Mouse (Mus musculus): Measurements from ENCODE around the gene Anxa9.

The Anxa9 gene

GRCm38 (mm10) chr3:95314075-95314474 lies 7.1 kb upstream of the Anxa9 start:
- no peak for DNase-seq (ENCODE audit: low spot score in 2 of 2)

- no peak for DNase-seq (ENCODE audit: low spot score in 2 of 2)
Observed at GRCm38 (mm10) chr3:95313476-95313875, 6.5 kb upstream of the Anxa9 start.

GRCm38 (mm10) chr3:95312623-95313022 lies 5.6 kb upstream of the Anxa9 start:
- DNase-seq (ENCODE audit: low spot score in 2 of 2): no peak

- peak in 1 of 2 experiments; percentile 80 for DNase-seq (ENCODE audit: low spot score in 2 of 2)
Observed at GRCm38 (mm10) chr3:95310968-95311882, 4.2 kb upstream of the Anxa9 start.

GRCm38 (mm10) chr3:95310496-95310895 lies 3.5 kb upstream of the Anxa9 start:
- DNase-seq (ENCODE audit: low spot score in 2 of 2): no peak

GRCm38 (mm10) chr3:95306244-95306643 lies 732 bp downstream of the Anxa9 start:
- DNase-seq (ENCODE audit: low spot score in 2 of 2): no peak

GRCm38 (mm10) chr3:95301204-95301796 lies 5.7 kb downstream of the Anxa9 start:
- DNase-seq (ENCODE audit: low spot score in 2 of 2): no peak

- no peak for DNase-seq (ENCODE audit: low spot score in 2 of 2)
Observed at GRCm38 (mm10) chr3:95298018-95298417, 9.0 kb downstream of the Anxa9 start.

- DNase-seq (ENCODE audit: low spot score in 2 of 2): no peak
Observed at GRCm38 (mm10) chr3:95296103-95296469, 10.9 kb downstream of the Anxa9 start.

GRCm38 (mm10) chr3:95295321-95296102 lies 11.5 kb downstream of the Anxa9 start:
- no peak for DNase-seq (ENCODE audit: low spot score in 2 of 2)

- DNase-seq (ENCODE audit: low spot score in 2 of 2): no peak
Observed at GRCm38 (mm10) chr3:95294718-95295117, 12.3 kb downstream of the Anxa9 start.

GRCm38 (mm10) chr3:95294316-95294715 lies 12.7 kb downstream of the Anxa9 start:
- DNase-seq (ENCODE audit: low spot score in 2 of 2): no peak

GRCm38 (mm10) chr3:95293537-95293936 lies 13.4 kb downstream of the Anxa9 start:
- no peak for DNase-seq (ENCODE audit: low spot score in 2 of 2)

- DNase-seq (ENCODE audit: low spot score in 2 of 2): no peak
Observed at GRCm38 (mm10) chr3:95292899-95293298, 14.1 kb downstream of the Anxa9 start.

- no peak for DNase-seq (ENCODE audit: low spot score in 2 of 2)
Observed at GRCm38 (mm10) chr3:95291041-95291440, 15.9 kb downstream of the Anxa9 start.

- no peak for DNase-seq (ENCODE audit: low spot score in 2 of 2)
Observed at GRCm38 (mm10) chr3:95290156-95290555, 16.8 kb downstream of the Anxa9 start.

- DNase-seq (ENCODE audit: low spot score in 2 of 2): no peak
Observed at GRCm38 (mm10) chr3:95289419-95289818, 17.6 kb downstream of the Anxa9 start.

GRCm38 (mm10) chr3:95287541-95287940 lies 19.4 kb downstream of the Anxa9 start:
- no peak for DNase-seq (ENCODE audit: low spot score in 2 of 2)

GRCm38 (mm10) chr3:95286510-95286909 lies 20.5 kb downstream of the Anxa9 start:
- DNase-seq (ENCODE audit: low spot score in 2 of 2): no peak

- no peak for DNase-seq (ENCODE audit: low spot score in 2 of 2)
Observed at GRCm38 (mm10) chr3:95286011-95286410, 21.0 kb downstream of the Anxa9 start.

- no peak for DNase-seq (ENCODE audit: low spot score in 2 of 2)
Observed at GRCm38 (mm10) chr3:95285390-95285789, 21.6 kb downstream of the Anxa9 start.

- no peak for DNase-seq (ENCODE audit: low spot score in 2 of 2)
Observed at GRCm38 (mm10) chr3:95284501-95285281, 22.3 kb downstream of the Anxa9 start.

All from left cerebral cortex, adult 9 months (tissue).